Mouse (Mus musculus) kidney, embryonic 16.5 days (tissue): ENCODE results near the gene Gm20741. TPM values are rescaled to one million over a fixed set of nuclear protein-coding genes. Genes with fewer than 3 reads are reported as not detected.

ENCODE experiments used
- ATAC-seq: fragments of 200-750 bp; cut with Nextera tagmentation; 2 replicates; pipeline ENCODE4 v1.8.0; 2017; ENCODE audit warnings: moderate TSS enrichment; ENCODE audit not compliant: low FRiP score, low TSS enrichment
- H3K27ac ChIP-seq: fragments of 300-500 bp; sonication (generic); 2 replicates; pipeline ENCODE4 v1.5.1; 2014; ENCODE audit warnings: low read length
- H3K27me3 ChIP-seq: fragments of 300-500 bp; sonication (generic); 2 replicates; pipeline ENCODE4 v1.6.1; 2014; ENCODE audit warnings: low read length, control low read depth, mixed read lengths; ENCODE audit not compliant: insufficient read depth
- H3K36me3 ChIP-seq: fragments of 300-500 bp; sonication (generic); 2 replicates; pipeline ENCODE4 v1.6.1; 2014; ENCODE audit warnings: low read length, control low read depth, mixed read lengths; ENCODE audit not compliant: insufficient read depth
- H3K4me1 ChIP-seq: fragments of 300-500 bp; sonication (generic); 2 replicates; pipeline ENCODE4 v1.6.1; 2014; ENCODE audit warnings: low read length, control low read depth, mixed read lengths; ENCODE audit not compliant: insufficient read depth
- H3K4me2 ChIP-seq: fragments of 300-500 bp; sonication (generic); replicated peaks from 2 replicates; pipeline ENCODE4 v1.6.1; 2014; ENCODE audit warnings: low read depth, low read length
- H3K4me3 ChIP-seq: fragments of 300-500 bp; sonication (generic); 2 replicates; pipeline ENCODE4 v1.5.1; 2014; ENCODE audit warnings: mild to moderate bottlenecking, low read length
- H3K9ac ChIP-seq: fragments of 300-500 bp; sonication (generic); replicated peaks from 2 replicates; pipeline ENCODE4 v1.6.1; 2014; ENCODE audit warnings: low read length
- H3K9me3 ChIP-seq: fragments of 300-500 bp; sonication (generic); 2 replicates; pipeline ENCODE4 v1.6.1; 2016; ENCODE audit warnings: low read length, control low read depth
- WGBS: fragments of 180-500 bp; shearing (Covaris S2); extraction: QIAGEN DNeasy Blood & Tissue Kit; methylation state at CpG from one replicate; pipeline ENCODE4 v1.1.7; 2014; 5-methylcytosine and 5-hydroxymethylcytosine counted together
- polyA plus RNA-seq: library from polyadenylated mRNA; unstranded; fragments of >200 nt; fragmentation: Nextera tagmentation; extraction: Ambion mirVana; gene quantifications from 2 replicates; pipeline ENCODE4 v1.2.1, GENCODE M21; 2015

The Gm20741 gene
- not detected in 2 replicates for polyA plus RNA-seq

GRCm38 (mm10) chr16:88811827-88812226 is at the start of gene Gm20741:
Gm20741 (minus strand) TSS chr16:88812220.
- Histone ChIP-seq H3K9ac (no peak within 1 kb of the TSS), H3K36me3 (no peaks in the 10 kb centered on the region), H3K4me3 (no peak within 1 kb of the TSS), H3K4me2 (no peak within 1 kb of the TSS), H3K9me3 (no peaks in the 10 kb centered on the region), H3K27me3 (no peaks in the 10 kb centered on the region), H3K27ac (no peak within 1 kb of the TSS), H3K4me1 (no peaks in the 10 kb centered on the region)
- ATAC-seq: no peak
- 77% methylated on average over 2 of the region's 2 CpGs for WGBS

DNA sequence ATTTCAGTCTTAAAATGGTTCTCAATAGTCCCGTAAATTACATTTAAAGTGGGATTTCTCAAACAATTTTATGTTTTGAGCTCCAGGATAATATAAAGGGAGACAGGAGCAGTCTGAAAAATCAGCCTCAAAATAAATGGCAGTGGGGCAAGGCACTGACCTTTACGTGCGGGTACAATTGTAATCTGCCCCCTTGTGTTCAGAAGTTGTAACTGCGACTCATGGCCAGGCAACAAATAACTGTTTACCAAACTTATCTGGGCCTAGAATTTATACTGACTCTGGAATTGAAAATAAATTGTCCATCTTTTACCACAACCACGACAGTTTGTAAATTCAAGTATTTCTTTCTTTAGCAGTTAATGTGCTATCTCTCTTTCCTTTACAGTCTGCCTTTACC is 39.4 kb upstream of the Gm20741 start:
- H3K9ac ChIP-seq: no peak overlapping the region
- no peaks in the 10 kb centered on the region for H3K9me3 ChIP-seq
- no peak for ATAC-seq
- no peak overlapping the region for H3K27ac ChIP-seq
- H3K4me2 ChIP-seq: no peak overlapping the region
- WGBS: 14% methylated on average over 5 of the region's 5 CpGs
- H3K4me1 ChIP-seq: no peaks in the 10 kb centered on the region
- no peaks in the 10 kb centered on the region for H3K36me3 ChIP-seq
- no peaks in the 10 kb centered on the region for H3K27me3 ChIP-seq
- H3K4me3 ChIP-seq: no peak overlapping the region

DNA sequence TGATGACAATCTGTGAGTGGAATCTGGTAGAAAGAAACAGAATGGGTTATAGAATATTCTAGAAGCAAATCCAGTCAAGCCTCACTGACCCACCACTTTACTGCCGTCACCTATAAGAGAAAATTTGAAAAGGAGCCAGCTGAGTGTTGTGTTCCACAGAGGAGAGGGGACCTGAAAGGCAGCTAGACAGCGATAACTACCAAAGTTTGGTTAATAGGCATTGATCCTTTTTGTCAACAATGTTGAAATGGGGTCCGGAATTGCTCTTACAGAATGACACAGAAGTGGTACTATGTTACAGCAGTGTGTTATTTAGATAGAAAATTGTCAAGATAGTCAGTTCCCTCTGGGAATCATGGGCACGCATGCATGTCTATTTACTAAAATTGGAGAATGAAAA is 36.5 kb upstream of the Gm20741 start:
- no peaks in the 10 kb centered on the region for H3K36me3 ChIP-seq
- no peak overlapping the region for H3K27ac ChIP-seq
- H3K9ac ChIP-seq: no peak overlapping the region
- no peaks in the 10 kb centered on the region for H3K4me1 ChIP-seq
- H3K27me3 ChIP-seq: no peaks in the 10 kb centered on the region
- no peak overlapping the region for H3K4me3 ChIP-seq
- 84% methylated on average over 4 of the region's 4 CpGs for WGBS
- no peaks in the 10 kb centered on the region for H3K9me3 ChIP-seq
- no peak for ATAC-seq
- no peak overlapping the region for H3K4me2 ChIP-seq

DNA sequence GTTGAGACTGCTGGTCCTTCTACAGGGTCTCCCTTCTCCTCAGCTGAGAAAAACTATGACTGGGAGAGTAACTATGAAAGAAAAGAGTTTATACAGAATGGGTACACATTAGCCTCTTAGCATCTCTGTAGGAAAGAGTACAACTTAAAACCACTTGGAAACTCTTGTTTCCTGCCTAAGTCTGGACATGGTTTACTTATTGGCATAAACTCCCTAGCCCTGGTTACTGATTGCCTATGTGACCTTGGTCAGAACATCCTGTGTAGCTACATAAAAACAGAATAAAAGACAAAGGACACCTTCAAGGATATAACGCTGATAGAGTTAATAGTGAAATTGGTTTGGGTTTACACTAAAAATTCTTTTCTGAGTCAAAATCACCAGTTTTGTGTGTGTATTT is 35.3 kb upstream of the Gm20741 start:
- no peak overlapping the region for H3K27ac ChIP-seq
- H3K4me1 ChIP-seq: no peaks in the 10 kb centered on the region
- no peaks in the 10 kb centered on the region for H3K36me3 ChIP-seq
- H3K9ac ChIP-seq: no peak overlapping the region
- no peak overlapping the region for H3K4me2 ChIP-seq
- H3K9me3 ChIP-seq: no peaks in the 10 kb centered on the region
- 85% methylated on average over 1 of the region's 1 CpGs for WGBS
- H3K4me3 ChIP-seq: no peak overlapping the region
- H3K27me3 ChIP-seq: no peaks in the 10 kb centered on the region
- ATAC-seq: 0 out of 2 replicates have a peak, but pooled peaks have one; percentile 54

DNA sequence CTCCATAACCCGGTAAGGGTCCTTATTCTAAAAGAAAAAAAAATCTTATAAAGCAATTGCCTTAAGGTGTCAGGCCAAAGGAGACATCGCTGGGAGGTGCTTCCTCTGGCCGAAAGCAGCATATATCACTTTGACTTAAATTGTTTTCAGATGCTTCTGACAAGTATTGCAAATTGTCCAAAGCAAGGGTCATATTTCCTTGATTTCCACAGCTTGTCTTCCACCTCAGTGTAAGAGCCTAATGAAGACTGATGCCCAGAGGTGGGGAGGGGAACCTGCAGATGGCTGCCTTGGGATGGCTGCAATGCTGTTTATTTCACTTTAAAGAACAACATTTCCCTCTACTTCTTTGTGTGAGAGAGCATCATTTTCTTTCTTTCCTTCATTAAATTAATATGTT is 15.0 kb upstream of the Gm20741 start:
- WGBS: 44% methylated on average over 3 of the region's 3 CpGs
- ATAC-seq: no peak
- no peak overlapping the region for H3K27ac ChIP-seq
- no peaks in the 10 kb centered on the region for H3K36me3 ChIP-seq
- no peaks in the 10 kb centered on the region for H3K27me3 ChIP-seq
- no peak overlapping the region for H3K4me3 ChIP-seq
- no peaks in the 10 kb centered on the region for H3K9me3 ChIP-seq
- no peaks in the 10 kb centered on the region for H3K4me1 ChIP-seq
- H3K4me2 ChIP-seq: no peak overlapping the region
- H3K9ac ChIP-seq: no peak overlapping the region

DNA sequence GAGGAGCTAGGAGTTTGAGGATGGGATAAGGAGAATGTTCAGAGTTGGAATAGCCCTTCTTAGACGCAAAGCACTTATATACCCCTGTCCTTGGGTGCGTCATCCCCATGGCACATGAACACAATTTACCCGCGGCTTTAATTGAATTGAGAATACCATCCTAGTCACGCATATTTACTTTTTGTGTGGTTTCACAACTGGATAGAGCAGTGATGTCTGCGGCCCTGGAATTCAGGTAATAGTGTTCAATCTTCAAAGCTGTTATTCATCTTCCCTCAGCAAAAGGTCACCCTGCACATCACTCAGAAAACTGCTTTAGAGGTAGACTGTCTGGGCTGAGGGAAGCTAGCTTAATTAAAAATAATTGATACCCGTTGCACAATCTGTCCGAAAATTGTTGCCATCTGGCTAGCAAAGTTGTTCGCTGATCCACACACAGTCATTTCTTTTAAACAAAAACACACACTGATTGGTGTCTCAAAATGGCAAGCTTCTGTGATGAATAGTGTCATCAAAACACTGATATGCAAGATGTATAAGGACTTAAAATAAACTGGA is 14.2 kb upstream of the Gm20741 start, which contains the start of gene Krtap14:
Gene Krtap14 (minus strand): TSS at position 51 of the 558 bp plus-strand sequence.
- Histone ChIP-seq H3K36me3 (no peaks in the 10 kb centered on the region), H3K9ac (no peak within 1 kb of the TSS), H3K27me3 (no peaks in the 10 kb centered on the region), H3K27ac (no peak within 1 kb of the TSS), H3K4me1 (no peaks in the 10 kb centered on the region), H3K4me3 (no peak within 1 kb of the TSS), H3K9me3 (no peaks in the 10 kb centered on the region), H3K4me2 (no peak within 1 kb of the TSS)
- no peak for ATAC-seq
- WGBS: 89% methylated on average over 9 of the region's 9 CpGs

DNA sequence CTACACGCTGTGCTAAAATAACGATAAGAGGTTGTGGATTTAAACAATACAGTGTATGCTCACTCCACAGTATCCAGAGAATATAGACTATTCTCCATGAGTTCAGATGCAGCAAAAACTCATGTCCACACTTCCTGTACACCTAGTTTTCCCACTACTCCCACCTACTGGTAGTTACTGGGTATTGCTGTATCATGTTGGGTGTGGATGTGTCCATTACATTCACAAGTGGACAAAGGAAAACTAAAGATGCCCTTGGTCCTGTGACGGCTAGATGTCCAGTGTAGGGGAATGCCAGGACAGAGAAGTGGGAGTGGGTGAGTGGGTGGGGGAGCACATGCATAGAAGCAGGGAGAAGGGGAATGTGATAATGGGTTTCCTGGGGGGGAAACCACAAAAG is 11.7 kb upstream of the Gm20741 start:
- Histone ChIP-seq H3K36me3 (no peaks in the 10 kb centered on the region), H3K9me3 (no peaks in the 10 kb centered on the region), H3K27me3 (no peaks in the 10 kb centered on the region), H3K27ac (no peak overlapping the region), H3K9ac (no peak overlapping the region), H3K4me3 (no peak overlapping the region), H3K4me1 (no peaks in the 10 kb centered on the region), H3K4me2 (no peak overlapping the region)
- peak; percentile 42; the same call in 1 of the 2 replicates for ATAC-seq
- WGBS: 74% methylated on average over 3 of the region's 3 CpGs

- no peak within 1 kb of the TSS for H3K4me3 ChIP-seq
- H3K36me3 ChIP-seq: no peaks in the 10 kb centered on the region
- H3K9ac ChIP-seq: no peak within 1 kb of the TSS
- ATAC-seq: no peak
- 75% methylated on average over 3 of the region's 3 CpGs for WGBS
- no peak within 1 kb of the TSS for H3K27ac ChIP-seq
- no peak within 1 kb of the TSS for H3K4me2 ChIP-seq
- H3K4me1 ChIP-seq: no peaks in the 10 kb centered on the region
- no peaks in the 10 kb centered on the region for H3K27me3 ChIP-seq
- no peaks in the 10 kb centered on the region for H3K9me3 ChIP-seq
Measured at GRCm38 (mm10) chr16:88820066-88820465, 8.0 kb upstream of the Gm20741 start, which contains the start of gene Krtap15. Krtap15 (plus strand) TSS chr16:88820215.

DNA sequence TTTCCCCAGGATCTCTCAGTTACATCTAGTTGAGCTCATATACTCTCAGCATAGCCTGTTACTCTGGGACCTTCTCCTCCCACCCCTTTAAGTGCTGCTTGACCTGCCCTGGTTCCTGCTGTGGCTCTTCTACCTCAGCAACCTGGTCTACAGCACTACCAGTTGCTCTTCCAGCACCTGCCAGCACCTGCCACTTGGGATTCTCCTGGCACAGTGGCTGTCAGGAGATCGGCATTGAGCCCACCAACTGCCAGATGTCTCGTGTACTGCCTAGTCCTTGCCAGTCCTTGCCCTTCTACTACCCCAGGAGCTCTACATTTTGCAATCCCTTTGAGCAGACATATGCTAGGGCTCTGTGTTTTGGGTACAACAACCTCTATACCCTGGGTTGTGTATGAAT is 25.2 kb downstream of the Gm20741 start:
- Histone ChIP-seq H3K4me2 (no peak overlapping the region), H3K4me3 (no peak overlapping the region), H3K36me3 (no peaks in the 10 kb centered on the region), H3K27me3 (no peaks in the 10 kb centered on the region), H3K9me3 (no peaks in the 10 kb centered on the region), H3K9ac (no peak overlapping the region), H3K4me1 (no peaks in the 10 kb centered on the region), H3K27ac (no peak overlapping the region)
- ATAC-seq: no peak
- 91% methylated on average over 2 of the region's 2 CpGs for WGBS

- 91% methylated on average over 5 of the region's 6 CpGs for WGBS
- ATAC-seq: no peak
- no peak within 1 kb of the TSS for H3K4me3 ChIP-seq
Measured at GRCm38 (mm10) chr16:88777596-88777995, 34.4 kb downstream of the Gm20741 start, which contains the start of gene Gm5965. Gm5965 (plus strand) TSS chr16:88777896.

More at GRCm38 (mm10) chr16:88777596-88777995, 34.4 kb downstream of the Gm20741 start, which contains the start of gene Gm5965:
- Histone ChIP-seq H3K36me3 (no peaks in the 10 kb centered on the region), H3K4me1 (no peaks in the 10 kb centered on the region), H3K27ac (no peak within 1 kb of the TSS), H3K27me3 (no peaks in the 10 kb centered on the region), H3K9ac (no peak within 1 kb of the TSS), H3K9me3 (no peaks in the 10 kb centered on the region), H3K4me2 (no peak within 1 kb of the TSS)
